Mouse (Mus musculus) lung, embryonic 15.5 days (tissue): ENCODE results near the gene Myo1d. TPM values are rescaled to one million over a fixed set of nuclear protein-coding genes. Genes with fewer than 3 reads are reported as not detected.

Source experiments
- ATAC-seq: fragments of 200-750 bp; cut with Nextera tagmentation; 2 replicates; pipeline ENCODE4 v1.8.0; 2017; ENCODE audit warnings: moderate number of reproducible peaks, borderline replicate concordance; ENCODE audit not compliant: low FRiP score, low TSS enrichment; ENCODE audit errors: extremely low read depth
- H3K27ac ChIP-seq: fragments of 300-500 bp; sonication (generic); 2 replicates; pipeline ENCODE4 v1.5.1; 2015; ENCODE audit warnings: moderate library complexity, mild to moderate bottlenecking, inconsistent platforms
- H3K27me3 ChIP-seq: fragments of 300-500 bp; sonication (generic); 2 replicates; pipeline ENCODE4 v1.6.1; 2015; ENCODE audit warnings: inconsistent platforms
- H3K36me3 ChIP-seq: fragments of 300-500 bp; sonication (generic); 2 replicates; pipeline ENCODE4 v1.6.1; 2015; ENCODE audit warnings: inconsistent platforms
- H3K4me1 ChIP-seq: fragments of 300-500 bp; sonication (generic); 2 replicates; pipeline ENCODE4 v1.6.1; 2015; ENCODE audit warnings: inconsistent platforms
- H3K4me2 ChIP-seq: fragments of 300-500 bp; sonication (generic); 2 replicates; pipeline ENCODE4 v1.6.1; 2015; ENCODE audit warnings: inconsistent platforms, mild to moderate bottlenecking, moderate library complexity
- H3K4me3 ChIP-seq: fragments of 300-500 bp; sonication (generic); 2 replicates; pipeline ENCODE4 v1.5.1; 2015; ENCODE audit warnings: mild to moderate bottlenecking, inconsistent platforms
- H3K9ac ChIP-seq: fragments of 300-500 bp; sonication (generic); 2 replicates; pipeline ENCODE4 v1.6.1; 2015; ENCODE audit warnings: inconsistent platforms
- H3K9me3 ChIP-seq: fragments of 300-500 bp; sonication (generic); 2 replicates; pipeline ENCODE4 v1.6.1; 2016; ENCODE audit warnings: inconsistent platforms
- WGBS: fragments of 180-500 bp; shearing (Covaris S2); methylation state at CpG from one replicate; pipeline ENCODE4 v1.1.7; 2015; 5-methylcytosine and 5-hydroxymethylcytosine counted together
- polyA plus RNA-seq: library from polyadenylated mRNA; unstranded; fragments of >200 nt; fragmentation: Nextera tagmentation; extraction: Ambion mirVana; gene quantifications from 2 replicates; pipeline ENCODE4 v1.2.1, GENCODE M21; 2015

The Myo1d gene
- polyA plus RNA-seq, 1 experiment from 2014 or later = 18.8 TPM

- no peaks in the 10 kb centered on the region for H3K9me3 ChIP-seq
These were observed 64.7 kb downstream of the Myo1d start for GRCm38 (mm10) chr11:80715115-80715514.

GRCm38 (mm10) chr11:80713705-80714104 lies 66.1 kb downstream of the Myo1d start:
- no peak overlapping the region for H3K4me3 ChIP-seq
- peaks cover 24% of the 10 kb centered on the region; the same call in 1 of the 2 replicates for H3K4me1 ChIP-seq
- WGBS = 47% methylated on average over 1 of the region's 1 CpGs
- no peak overlapping the region for H3K9ac ChIP-seq
- no peaks in the 10 kb centered on the region for H3K27me3 ChIP-seq
- no peaks in the 10 kb centered on the region for H3K36me3 ChIP-seq
- no peak overlapping the region for H3K4me2 ChIP-seq
- ATAC-seq = peak; percentile 49; the same call in 1 of the 2 replicates
- H3K27ac ChIP-seq = peak overlapping the region; percentile 17; the same call in 1 of the 2 replicates
- H3K9me3 ChIP-seq = no peaks in the 10 kb centered on the region

More at GRCm38 (mm10) chr11:80715115-80715514, 64.7 kb downstream of the Myo1d start:
- no peaks in the 10 kb centered on the region for H3K36me3 ChIP-seq
- 67% methylated on average over 2 of the region's 2 CpGs for WGBS
- H3K27me3 ChIP-seq = no peaks in the 10 kb centered on the region
- no peak overlapping the region for H3K27ac ChIP-seq
- H3K4me1 ChIP-seq = peaks cover 24% of the 10 kb centered on the region; the same call in 1 of the 2 replicates
- H3K9ac ChIP-seq = no peak overlapping the region
- H3K4me2 ChIP-seq = no peak overlapping the region
- peak; percentile 47; the same call in 1 of the 2 replicates for ATAC-seq
- no peak overlapping the region for H3K4me3 ChIP-seq

- no peaks in the 10 kb centered on the region for H3K36me3 ChIP-seq
- WGBS = 27% methylated on average over 3 of the region's 3 CpGs
- H3K27ac ChIP-seq = no peak overlapping the region
These were observed 67.6 kb downstream of the Myo1d start for GRCm38 (mm10) chr11:80712201-80712600.

GRCm38 (mm10) chr11:80711336-80711735 lies 68.5 kb downstream of the Myo1d start:
- no peak overlapping the region for H3K4me2 ChIP-seq
- H3K4me1 ChIP-seq = peaks cover 18% of the 10 kb centered on the region; the same call in 1 of the 2 replicates
- ATAC-seq = no peak
- H3K4me3 ChIP-seq = no peak overlapping the region
- no peak overlapping the region for H3K9ac ChIP-seq
- H3K36me3 ChIP-seq = no peaks in the 10 kb centered on the region
- H3K27ac ChIP-seq = no peak overlapping the region
- H3K27me3 ChIP-seq = no peaks in the 10 kb centered on the region
- 50% methylated on average over 6 of the region's 6 CpGs for WGBS
- H3K9me3 ChIP-seq = no peaks in the 10 kb centered on the region

More at GRCm38 (mm10) chr11:80712201-80712600, 67.6 kb downstream of the Myo1d start:
- no peak overlapping the region for H3K4me3 ChIP-seq
- ATAC-seq = no peak; the same call in 1 of the 2 replicates
- H3K9ac ChIP-seq = no peak overlapping the region
- no peak overlapping the region for H3K4me2 ChIP-seq
- H3K9me3 ChIP-seq = no peaks in the 10 kb centered on the region
- peaks cover 24% of the 10 kb centered on the region; the same call in 1 of the 2 replicates for H3K4me1 ChIP-seq
- H3K27me3 ChIP-seq = no peaks in the 10 kb centered on the region

GRCm38 (mm10) chr11:80700611-80701010 lies 79.2 kb downstream of the Myo1d start:
- Histone ChIP-seq H3K36me3 (no peaks in the 10 kb centered on the region), H3K9me3 (no peaks in the 10 kb centered on the region), H3K4me1 (no peaks in the 10 kb centered on the region), H3K27me3 (no peaks in the 10 kb centered on the region), H3K4me2 (no peak overlapping the region), H3K9ac (no peak overlapping the region), H3K27ac (no peak overlapping the region), H3K4me3 (no peak overlapping the region)
- ATAC-seq = no peak
- 48% methylated on average over 4 of the region's 4 CpGs for WGBS

- Histone ChIP-seq H3K9ac (no peak overlapping the region; the same call in 1 of the 2 replicates), H3K27me3 (no peaks in the 10 kb centered on the region), H3K4me3 (no peak overlapping the region), H3K4me1 (no peaks in the 10 kb centered on the region), H3K9me3 (no peaks in the 10 kb centered on the region), H3K36me3 (no peaks in the 10 kb centered on the region), H3K4me2 (no peak overlapping the region), H3K27ac (no peak overlapping the region)
- no peak for ATAC-seq
- WGBS = 59% methylated on average over 3 of the region's 3 CpGs
These were observed 81.1 kb downstream of the Myo1d start for GRCm38 (mm10) chr11:80698721-80699120.

GRCm38 (mm10) chr11:80696350-80696749 lies 83.5 kb downstream of the Myo1d start:
- Histone ChIP-seq H3K27ac (no peak overlapping the region), H3K4me2 (no peak overlapping the region), H3K4me1 (no peaks in the 10 kb centered on the region), H3K4me3 (no peak overlapping the region), H3K36me3 (no peaks in the 10 kb centered on the region), H3K9ac (no peak overlapping the region), H3K27me3 (no peaks in the 10 kb centered on the region), H3K9me3 (no peaks in the 10 kb centered on the region)
- WGBS = 5% methylated on average over 4 of the region's 4 CpGs
- no peak for ATAC-seq

GRCm38 (mm10) chr11:80684603-80685002 lies 95.2 kb downstream of the Myo1d start:
- WGBS = 78% methylated on average over 5 of the region's 5 CpGs
- H3K27me3 ChIP-seq = no peaks in the 10 kb centered on the region

GRCm38 (mm10) chr11:80682745-80683144 lies 97.1 kb downstream of the Myo1d start:
- Histone ChIP-seq H3K4me1 (no peaks in the 10 kb centered on the region), H3K9me3 (no peaks in the 10 kb centered on the region), H3K27ac (no peak overlapping the region), H3K36me3 (no peaks in the 10 kb centered on the region), H3K4me2 (no peak overlapping the region), H3K9ac (no peak overlapping the region), H3K4me3 (no peak overlapping the region), H3K27me3 (no peaks in the 10 kb centered on the region)
- no peak for ATAC-seq
- WGBS = 38% methylated on average over 3 of the region's 3 CpGs

More at GRCm38 (mm10) chr11:80684603-80685002, 95.2 kb downstream of the Myo1d start:
- no peak for ATAC-seq
- Histone ChIP-seq H3K9me3 (no peaks in the 10 kb centered on the region), H3K27ac (no peak overlapping the region), H3K9ac (no peak overlapping the region), H3K4me3 (no peak overlapping the region), H3K4me2 (no peak overlapping the region), H3K36me3 (no peaks in the 10 kb centered on the region), H3K4me1 (no peaks in the 10 kb centered on the region)

GRCm38 (mm10) chr11:80673013-80673412 lies 106.8 kb downstream of the Myo1d start:
- 41% methylated on average over 7 of the region's 7 CpGs for WGBS
- H3K4me3 ChIP-seq = no peak overlapping the region
- no peak overlapping the region for H3K27ac ChIP-seq
- H3K4me1 ChIP-seq = no peaks in the 10 kb centered on the region
- H3K36me3 ChIP-seq = no peaks in the 10 kb centered on the region
- no peaks in the 10 kb centered on the region for H3K27me3 ChIP-seq
- no peak for ATAC-seq
- no peaks in the 10 kb centered on the region for H3K9me3 ChIP-seq
- H3K4me2 ChIP-seq = no peak overlapping the region
- H3K9ac ChIP-seq = no peak overlapping the region

- ATAC-seq = no peak
- WGBS = 22% methylated on average over 1 of the region's 1 CpGs
- no peaks in the 10 kb centered on the region for H3K36me3 ChIP-seq
These were observed 109.4 kb downstream of the Myo1d start for GRCm38 (mm10) chr11:80670391-80670790.

GRCm38 (mm10) chr11:80669934-80670333 lies 109.9 kb downstream of the Myo1d start:
- Histone ChIP-seq H3K4me3 (no peak overlapping the region), H3K36me3 (no peaks in the 10 kb centered on the region), H3K27me3 (no peaks in the 10 kb centered on the region), H3K4me1 (no peaks in the 10 kb centered on the region), H3K9me3 (no peaks in the 10 kb centered on the region), H3K4me2 (no peak overlapping the region), H3K9ac (no peak overlapping the region), H3K27ac (no peak overlapping the region)
- 53% methylated on average over 4 of the region's 4 CpGs for WGBS
- no peak for ATAC-seq

More at GRCm38 (mm10) chr11:80670391-80670790, 109.4 kb downstream of the Myo1d start:
- H3K4me3 ChIP-seq = no peak overlapping the region
- H3K9ac ChIP-seq = no peak overlapping the region
- H3K4me1 ChIP-seq = no peaks in the 10 kb centered on the region
- H3K27me3 ChIP-seq = no peaks in the 10 kb centered on the region
- H3K4me2 ChIP-seq = no peak overlapping the region
- no peaks in the 10 kb centered on the region for H3K9me3 ChIP-seq
- no peak overlapping the region for H3K27ac ChIP-seq

GRCm38 (mm10) chr11:80666211-80666610 lies 113.6 kb downstream of the Myo1d start:
- H3K4me1 ChIP-seq = no peaks in the 10 kb centered on the region
- no peaks in the 10 kb centered on the region for H3K27me3 ChIP-seq
- no peak overlapping the region for H3K4me3 ChIP-seq
- no peak overlapping the region for H3K27ac ChIP-seq
- H3K36me3 ChIP-seq = no peaks in the 10 kb centered on the region
- no peak overlapping the region for H3K9ac ChIP-seq
- H3K9me3 ChIP-seq = no peaks in the 10 kb centered on the region
- WGBS = 85% methylated on average over 8 of the region's 8 CpGs
- no peak for ATAC-seq
- H3K4me2 ChIP-seq = no peak overlapping the region
